Mouse (Mus musculus) forebrain, embryonic 14.5 days (tissue): ENCODE measurements at regions not wholly inside any gene's neighbourhood (a gene's known extent, or its start where the extent isn't known, plus 50 kb on each side); places are given as distances from the start of the nearest gene placed in this dataset.
A peak's percentile ranks its signal among the peaks of the same experiment; 100 is the strongest.

Experiments used
- ATAC-seq: fragments of 200-750 bp; cut with Nextera tagmentation; 2 replicates; pipeline ENCODE4 v1.8.0; 2017; ENCODE audit warnings: mild to moderate bottlenecking, moderate library complexity
- DNase-seq: peaks from one replicate; pipeline ENCODE4 v3.0.0-alpha.2; 2015; ENCODE audit warnings: low spot score
- H3K27ac ChIP-seq: fragments of 300-500 bp; sonication (generic); 2 replicates; pipeline ENCODE4 v1.5.1; 2014; ENCODE audit warnings: low read depth, mild to moderate bottlenecking, control low read depth, low read length, moderate library complexity
- H3K27me3 ChIP-seq: fragments of 300-500 bp; sonication (generic); replicated peaks from 2 replicates; pipeline ENCODE4 v1.6.1; 2014; ENCODE audit warnings: low read length, control low read depth, mixed read lengths; ENCODE audit not compliant: control insufficient read depth, insufficient read depth
- H3K36me3 ChIP-seq: fragments of 300-500 bp; sonication (generic); 2 replicates; pipeline ENCODE4 v1.6.1; 2014; ENCODE audit warnings: low read length, control low read depth; ENCODE audit not compliant: control insufficient read depth, insufficient read depth
- H3K4me1 ChIP-seq: fragments of 300-500 bp; sonication (generic); 2 replicates; pipeline ENCODE4 v1.6.1; 2014; ENCODE audit warnings: antibody characterized with exemption, low read length, control low read depth; ENCODE audit not compliant: control insufficient read depth, insufficient read depth
- H3K4me2 ChIP-seq: fragments of 300-500 bp; sonication (generic); 2 replicates; pipeline ENCODE4 v1.6.1; 2014; ENCODE audit warnings: mild to moderate bottlenecking, control low read depth, low read length
- H3K4me3 ChIP-seq: fragments of 300-500 bp; sonication (generic); 2 replicates; pipeline ENCODE4 v1.5.1; 2014; ENCODE audit warnings: low read depth, low read length, control low read depth
- H3K9ac ChIP-seq: fragments of 300-500 bp; sonication (generic); 2 replicates; pipeline ENCODE4 v1.6.1; 2014; ENCODE audit warnings: mild to moderate bottlenecking, low read length, control low read depth, moderate library complexity
- H3K9me3 ChIP-seq: fragments of 300-500 bp; sonication (generic); replicated peaks from 2 replicates; pipeline ENCODE4 v1.6.1; 2016; ENCODE audit warnings: low read length, control low read depth, mixed read lengths; ENCODE audit not compliant: control insufficient read depth
- WGBS: fragments of 180-500 bp; shearing (Covaris S2); extraction: QIAGEN DNeasy Blood & Tissue Kit; methylation state at CpG from one replicate; pipeline ENCODE4 v1.1.7; 2014; 5-methylcytosine and 5-hydroxymethylcytosine counted together

DNA sequence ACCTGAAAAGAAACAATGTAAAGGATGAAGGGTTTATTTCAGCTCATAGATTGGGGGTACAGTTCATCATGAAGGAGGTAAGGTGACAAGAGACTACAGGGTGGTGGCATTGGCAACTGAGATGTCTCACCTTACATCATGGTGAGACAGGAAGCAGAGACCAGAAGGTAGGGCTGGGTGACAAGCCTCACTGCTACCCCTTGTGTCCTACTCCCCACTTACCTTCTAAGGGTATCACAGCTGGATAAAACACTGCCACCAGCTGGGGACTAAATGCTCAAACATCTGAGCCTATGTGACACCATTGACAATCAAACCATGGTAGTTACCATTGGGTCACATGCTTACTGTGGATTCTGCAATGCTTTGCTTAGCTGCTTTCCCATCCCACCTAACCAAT, 107.0 kb downstream of the Icos start:
- Histone ChIP-seq H3K27ac (no peak overlapping the region), H3K9me3 (no peaks in the 10 kb centered on the region), H3K4me3 (no peak overlapping the region), H3K4me2 (no peak overlapping the region), H3K4me1 (no peaks in the 10 kb centered on the region), H3K36me3 (no peaks in the 10 kb centered on the region), H3K9ac (no peak overlapping the region), H3K27me3 (no peaks in the 10 kb centered on the region)
- no peak for ATAC-seq
- DNase-seq = no peak

DNA sequence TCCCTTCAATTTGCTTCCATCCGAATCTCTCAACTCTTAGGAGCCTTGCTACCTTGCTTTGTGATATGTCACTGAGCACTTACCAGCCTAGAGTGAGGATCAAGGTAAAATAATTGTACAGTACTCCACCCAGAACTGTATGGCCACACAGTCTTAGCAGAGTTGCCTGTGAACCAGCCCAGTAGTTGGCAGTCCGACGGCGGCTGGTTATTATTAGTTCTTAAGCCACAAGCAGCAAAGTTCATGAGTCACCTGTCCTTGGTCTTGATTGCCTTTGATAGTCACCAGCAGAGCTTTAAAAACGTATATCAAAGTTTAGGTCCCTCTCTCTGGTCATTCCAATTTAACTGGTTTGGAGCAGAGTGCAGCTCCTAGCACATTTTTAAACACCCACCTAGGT, 109.1 kb downstream of the Icos start:
- Histone ChIP-seq H3K9me3 (no peaks in the 10 kb centered on the region), H3K27ac (no peak overlapping the region), H3K9ac (no peak overlapping the region), H3K4me3 (no peak overlapping the region), H3K36me3 (no peaks in the 10 kb centered on the region), H3K4me2 (no peak overlapping the region), H3K4me1 (peaks cover 4% of the 10 kb centered on the region; the same call in 1 of the 2 replicates), H3K27me3 (no peaks in the 10 kb centered on the region)
- DNase-seq (no peak), ATAC-seq (no peak)
- 87% methylated on average over 5 of the region's 5 CpGs for WGBS

DNA sequence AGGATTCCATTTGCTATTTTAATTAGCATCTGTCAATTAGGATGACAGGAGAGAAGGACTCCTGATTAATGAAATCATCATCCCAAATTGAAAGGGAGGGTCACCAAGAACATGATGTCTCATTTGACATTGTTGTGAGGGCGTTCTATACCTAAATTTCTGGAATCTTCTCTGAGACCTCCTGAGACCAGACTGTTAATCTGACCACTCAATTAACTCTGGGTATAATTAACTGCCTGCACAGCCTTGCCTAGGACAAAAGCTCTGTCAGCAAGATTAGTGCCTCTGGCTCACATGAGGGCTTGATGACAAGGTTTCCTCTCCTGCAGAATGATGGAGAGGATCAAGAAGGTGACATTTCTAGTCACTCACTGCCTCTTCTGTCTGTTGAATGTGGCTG, 113.1 kb downstream of the Icos start:
- no peak overlapping the region for H3K27ac ChIP-seq
- H3K27me3 ChIP-seq = no peaks in the 10 kb centered on the region
- WGBS = 16% methylated on average over 1 of the region's 1 CpGs
- no peak overlapping the region for H3K4me3 ChIP-seq
- DNase-seq (peak; percentile 26), ATAC-seq (no peak)
- H3K4me2 ChIP-seq = no peak overlapping the region
- no peaks in the 10 kb centered on the region for H3K36me3 ChIP-seq
- peaks cover 4% of the 10 kb centered on the region; the same call in 1 of the 2 replicates for H3K4me1 ChIP-seq
- H3K9ac ChIP-seq = no peak overlapping the region
- H3K9me3 ChIP-seq = no peaks in the 10 kb centered on the region

DNA sequence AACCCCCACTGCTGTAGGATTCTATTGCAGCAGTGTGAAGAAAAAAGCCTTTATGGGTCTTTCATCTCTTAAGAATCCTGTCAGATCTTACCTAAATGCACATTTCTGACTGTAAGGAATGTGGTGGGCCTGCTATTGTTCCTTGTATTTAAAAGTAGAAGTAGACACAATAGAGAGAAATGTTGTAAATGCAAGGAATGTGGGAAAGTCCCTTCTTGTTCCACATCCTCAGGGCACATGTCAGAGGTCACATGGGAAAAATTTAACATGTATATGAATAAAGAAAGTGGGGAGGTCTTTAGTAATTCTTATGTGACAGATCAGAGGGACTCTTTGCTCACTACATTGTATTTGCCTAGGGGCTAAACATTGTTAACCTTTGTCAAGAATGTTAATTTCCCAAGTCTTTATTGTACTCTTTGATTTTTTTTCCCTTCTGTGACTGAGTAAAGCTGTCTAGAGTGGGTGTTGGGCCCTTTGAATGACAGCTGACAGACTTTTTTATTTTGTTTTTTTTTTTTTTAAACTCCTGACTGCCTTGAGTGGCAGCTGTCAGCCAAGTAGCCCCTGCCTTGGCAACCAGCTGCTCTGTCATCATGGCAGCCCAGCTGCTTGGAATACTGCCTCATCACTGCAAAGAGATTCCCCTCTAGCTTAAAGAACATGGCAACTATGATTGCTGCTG, 117.9 kb downstream of the Icos start:
- Histone ChIP-seq H3K9me3 (no peaks in the 10 kb centered on the region), H3K9ac (no peak overlapping the region), H3K4me1 (peaks cover 4% of the 10 kb centered on the region; the same call in 1 of the 2 replicates), H3K27ac (no peak overlapping the region), H3K4me3 (no peak overlapping the region), H3K4me2 (no peak overlapping the region), H3K36me3 (no peaks in the 10 kb centered on the region), H3K27me3 (no peaks in the 10 kb centered on the region)
- DNase-seq (no peak), ATAC-seq (no peak)

DNA sequence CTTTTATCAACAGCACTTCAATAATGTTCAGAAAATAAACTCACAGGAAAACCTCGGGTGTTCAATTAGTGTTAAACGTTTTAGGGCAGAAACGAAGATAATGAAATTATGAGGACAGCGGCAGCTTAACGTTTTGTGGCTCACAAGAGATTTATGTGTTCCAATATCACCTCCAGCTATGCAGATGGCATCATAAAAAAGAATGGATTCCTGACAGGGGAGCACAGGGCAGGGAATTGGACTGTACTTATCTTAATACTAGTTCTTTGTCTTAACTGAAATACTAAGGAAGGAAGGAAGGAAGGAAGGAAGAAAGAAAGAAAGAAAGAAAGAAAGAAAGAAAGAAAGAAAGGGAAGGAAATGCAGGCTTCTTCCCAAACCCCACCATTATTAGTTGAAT, 121.6 kb downstream of the Icos start:
- no peaks in the 10 kb centered on the region for H3K4me1 ChIP-seq
- H3K4me3 ChIP-seq = no peak overlapping the region
- H3K4me2 ChIP-seq = no peak overlapping the region
- WGBS = 78% methylated on average over 5 of the region's 5 CpGs
- no peak overlapping the region for H3K27ac ChIP-seq
- no peaks in the 10 kb centered on the region for H3K36me3 ChIP-seq
- no peaks in the 10 kb centered on the region for H3K9me3 ChIP-seq
- no peak for ATAC-seq
- DNase-seq = no peak
- no peak overlapping the region for H3K9ac ChIP-seq
- H3K27me3 ChIP-seq = no peaks in the 10 kb centered on the region

DNA sequence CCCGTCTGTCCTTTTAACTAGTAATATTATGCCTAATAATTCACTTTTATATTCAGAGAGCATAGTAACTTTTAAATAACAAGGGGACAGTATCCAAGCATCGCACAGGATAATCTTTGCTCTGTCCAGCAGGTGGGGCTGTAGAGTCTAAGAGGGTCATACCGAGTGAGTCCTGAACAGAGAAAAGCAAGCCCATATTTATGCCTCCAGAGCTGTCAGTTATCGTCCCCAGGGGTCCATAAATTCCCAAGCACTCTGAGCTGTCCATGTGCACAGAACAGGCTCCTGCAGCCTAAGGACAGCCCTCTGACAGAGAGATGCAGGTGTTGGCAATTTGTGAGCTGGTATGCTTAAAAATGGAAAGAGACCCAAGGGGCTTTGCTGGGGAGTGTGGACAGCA, 124.0 kb downstream of the Icos start:
- no peaks in the 10 kb centered on the region for H3K9me3 ChIP-seq
- H3K36me3 ChIP-seq = no peaks in the 10 kb centered on the region
- H3K27me3 ChIP-seq = no peaks in the 10 kb centered on the region
- no peaks in the 10 kb centered on the region for H3K4me1 ChIP-seq
- no peak overlapping the region for H3K4me2 ChIP-seq
- ATAC-seq (no peak), DNase-seq (no peak)
- no peak overlapping the region for H3K4me3 ChIP-seq
- WGBS = 77% methylated on average over 4 of the region's 4 CpGs
- H3K9ac ChIP-seq = no peak overlapping the region
- H3K27ac ChIP-seq = no peak overlapping the region

DNA sequence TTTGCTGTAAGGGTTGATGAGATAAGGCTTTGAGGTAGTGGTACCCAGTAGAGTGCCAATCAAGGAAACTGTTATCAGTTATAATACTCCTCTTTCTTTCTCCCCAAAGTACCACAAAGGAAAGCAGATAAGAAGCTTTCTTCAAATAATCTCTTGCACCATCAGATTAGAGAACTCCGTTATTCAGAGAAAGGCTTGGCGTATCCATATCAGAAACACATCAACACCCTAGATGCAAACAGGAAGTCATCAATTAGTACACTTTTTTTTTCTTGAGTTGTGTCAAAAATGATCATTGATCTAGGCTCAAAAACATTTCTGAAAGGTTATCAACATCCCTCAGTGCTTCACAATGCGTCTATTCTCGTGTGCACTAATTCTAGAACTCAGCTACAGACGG, 124.6 kb downstream of the Icos start:
- Histone ChIP-seq H3K4me1 (no peaks in the 10 kb centered on the region), H3K9ac (no peak overlapping the region), H3K9me3 (no peaks in the 10 kb centered on the region), H3K36me3 (no peaks in the 10 kb centered on the region), H3K4me3 (no peak overlapping the region), H3K27ac (no peak overlapping the region), H3K4me2 (no peak overlapping the region), H3K27me3 (no peaks in the 10 kb centered on the region)
- no peak for DNase-seq
- WGBS = 59% methylated on average over 5 of the region's 5 CpGs
- no peak for ATAC-seq

DNA sequence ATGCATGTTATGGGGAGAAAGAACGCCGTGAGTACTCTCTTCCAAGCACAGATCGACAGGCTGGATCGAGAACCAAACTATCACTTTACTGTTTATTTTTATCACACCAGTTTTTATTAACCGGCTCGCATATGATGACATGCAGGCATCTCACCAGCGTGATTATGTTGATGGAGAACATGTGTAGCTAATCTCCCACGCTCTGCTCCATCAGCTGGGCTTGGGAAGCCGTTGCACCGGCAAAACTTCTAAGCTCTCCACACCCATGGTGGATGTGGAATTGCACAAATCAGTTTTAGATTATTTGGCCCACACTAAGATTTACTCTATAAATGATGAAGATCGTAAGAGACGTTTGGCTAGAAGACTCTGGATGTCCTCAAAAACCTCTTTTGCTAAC, 125.9 kb downstream of the Icos start:
- Histone ChIP-seq H3K36me3 (no peaks in the 10 kb centered on the region), H3K27me3 (no peaks in the 10 kb centered on the region), H3K4me2 (no peak overlapping the region), H3K9ac (no peak overlapping the region), H3K27ac (no peak overlapping the region), H3K4me3 (no peak overlapping the region), H3K4me1 (no peaks in the 10 kb centered on the region), H3K9me3 (no peaks in the 10 kb centered on the region)
- DNase-seq = no peak
- 94% methylated on average over 12 of the region's 12 CpGs for WGBS
- ATAC-seq = no peak

DNA sequence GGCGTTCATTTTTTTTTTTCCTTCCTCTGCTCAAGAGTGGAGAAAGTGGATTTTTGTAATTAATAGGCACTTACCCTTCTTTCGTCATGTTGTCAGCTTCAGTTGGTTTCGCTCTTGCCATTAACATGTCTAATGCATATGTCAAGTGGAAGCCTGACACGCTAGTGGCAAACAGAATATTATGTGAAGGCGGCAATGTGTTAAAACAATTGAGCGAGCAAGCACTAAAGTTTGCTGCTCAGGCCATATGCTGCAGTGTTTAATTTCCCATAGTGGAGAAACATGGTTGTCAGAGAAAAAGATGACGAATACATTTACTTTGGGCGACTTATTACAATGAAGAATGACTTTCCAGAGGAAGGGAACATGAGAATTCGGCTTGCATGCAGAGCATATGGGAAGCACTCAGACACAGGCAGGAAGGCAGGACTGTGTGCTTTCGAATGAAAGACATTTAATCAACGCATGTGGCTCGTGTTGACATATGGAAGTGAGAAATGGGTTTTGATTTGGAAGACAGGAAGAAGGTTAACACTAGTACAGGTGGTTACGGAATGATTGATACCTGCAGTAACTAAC, 134.1 kb downstream of the Icos start:
- peak; percentile 75 for DNase-seq
- WGBS = 64% methylated on average over 13 of the region's 13 CpGs
- H3K27ac ChIP-seq = peak overlapping the region; percentile 49; the same call in 1 of the 2 replicates
- H3K4me2 ChIP-seq = no peak overlapping the region
- no peak overlapping the region for H3K4me3 ChIP-seq
- H3K9ac ChIP-seq = no peak overlapping the region
- ATAC-seq = peak; percentile 76; the same call in 1 of the 2 replicates
- H3K36me3 ChIP-seq = no peaks in the 10 kb centered on the region
- H3K9me3 ChIP-seq = no peaks in the 10 kb centered on the region
- H3K4me1 ChIP-seq = no peaks in the 10 kb centered on the region
- H3K27me3 ChIP-seq = no peaks in the 10 kb centered on the region
